Mouse (Mus musculus) heart, postnatal 0 days (tissue): ENCODE measurements around the gene Ehmt2. TPM values are rescaled to one million over a fixed set of nuclear protein-coding genes. Genes with fewer than 3 reads are reported as not detected.
"Not testable (repeated sequence)": the region's sequence is repeated elsewhere in the genome, so short reads cannot be mapped to it uniquely, and the experiment has no call there.

Experiments used
- ATAC-seq: fragments of 200-750 bp; cut with Nextera tagmentation; 2 replicates; pipeline ENCODE4 v1.8.0; 2017; ENCODE audit warnings: low read depth, moderate number of reproducible peaks, moderate library complexity; ENCODE audit not compliant: insufficient read depth
- DNase-seq: peaks from one replicate; pipeline ENCODE4 v3.0.0-alpha.2; 2016; ENCODE audit warnings: low spot score
- H3K27ac ChIP-seq: fragments of 300-500 bp; sonication (generic); 2 replicates; pipeline ENCODE4 v1.5.1; 2014; ENCODE audit warnings: low read depth, mild to moderate bottlenecking
- H3K27me3 ChIP-seq: fragments of 300-500 bp; sonication (generic); 2 replicates; pipeline ENCODE4 v1.6.1; 2014; ENCODE audit warnings: low read length, mixed read lengths; ENCODE audit not compliant: control insufficient read depth, insufficient read depth
- H3K36me3 ChIP-seq: fragments of 300-500 bp; sonication (generic); replicated peaks from 2 replicates; pipeline ENCODE4 v1.6.1; 2014; ENCODE audit warnings: low read length, mixed read lengths; ENCODE audit not compliant: control insufficient read depth, insufficient read depth
- H3K4me1 ChIP-seq: fragments of 300-500 bp; sonication (generic); 2 replicates; pipeline ENCODE4 v1.6.1; 2014; ENCODE audit warnings: antibody characterized with exemption; ENCODE audit not compliant: control insufficient read depth, insufficient read depth
- H3K4me2 ChIP-seq: fragments of 300-500 bp; sonication (generic); 2 replicates; pipeline ENCODE4 v1.6.1; 2014; ENCODE audit warnings: low read depth, mild to moderate bottlenecking, low read length, moderate library complexity
- H3K4me3 ChIP-seq: fragments of 300-500 bp; sonication (generic); 2 replicates; pipeline ENCODE4 v1.5.1; 2014; ENCODE audit warnings: low read depth, low read length
- H3K9ac ChIP-seq: fragments of 300-500 bp; sonication (generic); replicated peaks from 2 replicates; pipeline ENCODE4 v1.6.1; 2014; ENCODE audit warnings: low read depth, low read length, mixed read lengths
- H3K9me3 ChIP-seq: fragments of 300-500 bp; sonication (generic); replicated peaks from 2 replicates; pipeline ENCODE4 v1.6.1; 2016; ENCODE audit warnings: low read length; ENCODE audit not compliant: control insufficient read depth
- CTCF ChIP-seq: IDR thresholded peaks from 2 replicates; pipeline ENCODE4 v1.5.1; 2016; ENCODE audit warnings: antibody characterized with exemption, control low read depth, low read depth
- EP300 ChIP-seq: IDR thresholded peaks from 2 replicates; pipeline ENCODE4 v1.6.1; 2016; ENCODE audit warnings: antibody characterized with exemption, low read depth
- whole genome bisulfite sequencing: fragments of 180-500 bp; shearing (Covaris S2); extraction: QIAGEN DNeasy Blood & Tissue Kit; methylation state at CpG from one replicate; pipeline ENCODE4 v1.1.7; 2014; 5-methylcytosine and 5-hydroxymethylcytosine counted together
- polyA plus RNA-seq: library from polyadenylated mRNA; unstranded; fragments of >200 nt; fragmentation: Nextera tagmentation; extraction: Ambion mirVana; gene quantifications from 2 replicates; pipeline ENCODE4 v1.2.1, GENCODE M21; 2015
- total RNA-seq: library from RNA; depleted of rRNA; stranded (reverse); fragments of >200 nt; gene quantifications from 2 replicates; pipeline ENCODE4 v1.2.3, GENCODE M21; 2014; ENCODE audit warnings: low replicate concordance

Ehmt2 gene
- total and polyA plus RNA-seq, 2 experiments from 2014 or later = 17.6 to 80.3 TPM

DNA sequence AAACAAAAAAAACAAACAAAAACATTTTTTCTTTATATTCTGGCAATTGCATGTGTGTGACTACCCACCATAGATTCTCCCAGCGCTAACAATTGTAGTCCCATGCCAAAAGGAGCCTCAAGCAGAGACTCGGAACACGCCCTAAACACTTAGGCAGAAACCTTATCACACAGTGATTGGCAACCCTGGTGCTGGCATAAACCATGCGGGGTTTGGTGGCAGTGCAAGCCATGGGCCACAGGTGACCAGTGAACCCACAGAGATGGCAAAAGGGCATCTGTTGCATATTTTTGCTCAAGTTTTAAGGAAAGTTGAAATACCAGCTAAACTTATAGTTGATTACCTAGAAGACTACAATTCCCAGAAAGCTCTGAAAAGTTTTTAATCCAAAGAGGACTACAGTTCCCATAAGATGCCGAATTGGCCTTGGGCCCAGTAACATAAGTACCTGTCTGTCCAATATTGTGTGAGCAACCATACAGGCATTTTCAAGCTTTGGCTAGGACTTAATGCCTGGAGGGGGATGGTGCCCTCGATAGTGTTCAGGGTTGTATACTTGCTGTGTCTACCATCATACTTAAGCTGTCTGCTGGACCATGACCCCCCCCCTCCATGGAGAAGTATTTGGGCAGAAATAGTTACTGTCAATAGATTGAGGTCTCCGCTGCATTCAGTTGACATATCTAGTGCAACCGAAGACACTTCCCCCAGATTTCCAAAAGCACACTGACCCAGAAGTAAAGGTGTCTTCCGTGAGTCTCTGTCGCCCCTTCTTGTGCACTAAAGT is 703 bp upstream of the Ehmt2 start:
- H3K9me3 ChIP-seq = no peaks in the 10 kb centered on the region
- 10% methylated on average over 10 of the region's 10 CpGs for WGBS
- TF ChIP-seq CTCF = no peak
- TF ChIP-seq EP300 = no peak
- ATAC-seq (no peak), DNase-seq (peak; percentile 72)
- H3K4me2 ChIP-seq = peak overlapping the region; percentile 81
- peaks cover 12% of the 10 kb centered on the region for H3K36me3 ChIP-seq
- no peaks in the 10 kb centered on the region for H3K27me3 ChIP-seq
- peaks cover 21% of the 10 kb centered on the region for H3K4me1 ChIP-seq
- peak overlapping the region; percentile 93 for H3K9ac ChIP-seq
- peak overlapping the region; percentile 97 for H3K4me3 ChIP-seq
- H3K27ac ChIP-seq = peak overlapping the region; percentile 97

DNA sequence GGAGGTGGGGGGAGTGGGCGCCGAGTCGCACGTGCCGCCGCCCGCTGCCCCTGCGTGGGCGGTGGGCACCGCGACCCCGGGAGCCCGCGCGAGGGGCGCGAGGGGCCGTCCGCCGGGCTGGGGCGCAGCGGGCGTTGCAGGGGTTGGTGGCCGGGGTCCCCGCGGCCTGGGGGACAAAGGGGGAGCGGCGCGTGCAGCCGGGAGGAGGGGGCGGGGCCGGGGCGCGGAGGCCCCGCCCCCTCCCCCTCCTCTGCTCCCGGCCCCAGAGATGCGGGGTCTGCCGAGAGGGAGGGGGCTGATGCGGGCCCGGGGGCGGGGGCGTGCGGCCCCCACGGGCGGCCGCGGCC is 410 bp downstream of the Ehmt2 start:
- TF ChIP-seq CTCF (no peak), EP300 (no peak)
- Histone ChIP-seq H3K27me3 (no peaks in the 10 kb centered on the region), H3K9me3 (no peaks in the 10 kb centered on the region), H3K36me3 (peaks cover 23% of the 10 kb centered on the region), H3K4me1 (peaks cover 19% of the 10 kb centered on the region), H3K4me3 (peak overlapping the region; percentile 97), H3K9ac (peak overlapping the region; percentile 93), H3K27ac (peak overlapping the region; percentile 97), H3K4me2 (peak overlapping the region; percentile 81)
- 4% methylated on average over 4 of the region's 47 CpGs for WGBS
- ATAC-seq = no peak
- DNase-seq = no peak

DNA sequence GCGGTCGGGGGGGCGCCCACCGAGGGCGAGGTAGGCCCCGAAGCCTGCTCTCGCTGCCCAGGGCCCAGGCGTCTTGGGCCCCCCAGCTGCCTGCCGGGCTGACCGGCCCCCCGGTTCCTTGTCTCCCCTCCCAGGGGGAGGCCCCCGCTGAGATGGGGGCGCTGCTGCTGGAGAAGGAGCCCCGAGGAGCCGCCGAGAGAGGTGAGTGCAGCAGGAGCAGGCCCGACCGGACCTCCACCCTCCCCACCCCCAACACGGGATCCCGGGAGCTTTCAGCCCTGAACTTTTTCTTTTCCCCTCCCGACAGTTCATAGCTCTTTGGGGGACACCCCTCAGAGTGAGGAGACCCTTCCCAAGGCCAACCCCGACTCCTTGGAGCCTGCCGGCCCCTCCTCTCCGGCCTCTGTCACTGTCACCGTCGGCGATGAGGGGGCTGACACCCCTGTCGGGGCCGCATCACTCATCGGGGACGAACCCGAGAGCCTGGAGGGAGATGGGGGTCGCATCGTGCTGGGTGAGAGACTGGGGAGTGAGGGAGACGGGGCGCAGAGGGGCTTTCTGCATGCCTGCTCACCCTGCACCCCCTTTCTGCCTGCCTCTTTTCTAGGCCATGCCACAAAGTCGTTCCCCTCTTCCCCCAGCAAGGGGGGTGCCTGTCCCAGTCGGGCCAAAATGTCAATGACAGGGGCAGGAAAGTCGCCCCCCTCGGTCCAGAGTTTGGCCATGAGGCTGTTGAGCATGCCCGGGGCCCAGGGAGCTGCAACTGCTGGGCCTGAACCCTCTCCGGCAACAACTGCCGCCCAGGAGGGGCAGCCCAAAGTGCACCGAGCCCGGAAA is 1.0 kb downstream of the Ehmt2 start:
- no peak for TF ChIP-seq CTCF
- TF ChIP-seq EP300 = no peak
- Histone ChIP-seq H3K36me3 (peaks cover 29% of the 10 kb centered on the region), H3K27me3 (no peaks in the 10 kb centered on the region), H3K4me2 (peak overlapping the region; percentile 81), H3K27ac (peak overlapping the region; percentile 97), H3K4me3 (peak overlapping the region; percentile 97), H3K9me3 (no peaks in the 10 kb centered on the region), H3K4me1 (peaks cover 16% of the 10 kb centered on the region), H3K9ac (peak overlapping the region; percentile 93)
- DNase-seq (no peak), ATAC-seq (no peak)
- WGBS = under 1% methylated on average over 38 of the region's 45 CpGs

DNA sequence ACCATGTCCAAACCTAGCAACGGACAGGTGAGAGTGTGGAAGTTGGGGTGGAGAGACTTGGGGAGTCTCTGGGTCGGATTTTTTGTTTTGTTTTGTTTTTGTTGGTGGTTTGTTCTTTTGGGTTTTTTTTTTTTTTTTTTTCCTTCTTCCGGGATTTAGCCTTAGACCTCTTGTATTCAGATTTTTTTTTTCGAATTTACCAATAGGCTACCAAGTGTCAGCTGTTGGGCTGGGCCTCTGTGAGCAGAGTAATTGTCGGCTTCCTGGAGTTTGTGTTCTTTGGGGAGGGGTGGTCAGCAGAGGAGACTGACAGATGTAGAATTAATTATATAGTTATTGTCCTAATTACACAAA is 1.6 kb downstream of the Ehmt2 start:
- peak; percentile 52 for DNase-seq
- TF ChIP-seq CTCF = no peak
- no peak for TF ChIP-seq EP300
- ATAC-seq = no peak
- peak overlapping the region; percentile 81 for H3K4me2 ChIP-seq
- H3K36me3 ChIP-seq = peaks cover 35% of the 10 kb centered on the region
- peak overlapping the region; percentile 97 for H3K4me3 ChIP-seq
- H3K27ac ChIP-seq = peak overlapping the region; percentile 97
- H3K9me3 ChIP-seq = no peaks in the 10 kb centered on the region
- peak overlapping the region; percentile 93 for H3K9ac ChIP-seq
- peaks cover 15% of the 10 kb centered on the region for H3K4me1 ChIP-seq
- whole genome bisulfite sequencing = 8% methylated on average over 5 of the region's 5 CpGs
- H3K27me3 ChIP-seq = no peaks in the 10 kb centered on the region

DNA sequence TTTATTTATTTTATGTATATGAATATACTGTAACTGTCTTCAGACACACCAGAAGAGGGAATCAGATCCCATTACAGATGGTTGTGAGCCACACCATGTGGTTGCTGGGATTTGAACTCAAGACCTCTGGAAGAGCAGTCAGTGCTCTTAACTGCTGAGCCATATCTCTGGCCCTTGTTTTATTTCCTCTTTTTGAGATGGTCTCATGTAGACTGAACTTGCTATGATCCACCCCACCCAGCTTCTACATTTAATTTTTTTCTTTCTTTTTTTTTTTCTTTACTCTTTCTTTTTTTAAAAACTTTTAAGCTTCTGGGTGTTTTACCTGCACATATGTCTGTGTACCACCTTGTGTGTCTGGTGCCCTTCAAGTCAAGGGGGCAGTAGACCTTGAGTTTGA is 2.6 kb downstream of the Ehmt2 start:
- H3K4me2 ChIP-seq, DNase-seq, H3K9ac ChIP-seq, H3K4me3 ChIP-seq, H3K27ac ChIP-seq, H3K27me3 ChIP-seq, H3K9me3 ChIP-seq, ATAC-seq: not testable (repeated sequence)
- H3K36me3 ChIP-seq = peaks cover 45% of the 10 kb centered on the region
- peaks cover 12% of the 10 kb centered on the region for H3K4me1 ChIP-seq

DNA sequence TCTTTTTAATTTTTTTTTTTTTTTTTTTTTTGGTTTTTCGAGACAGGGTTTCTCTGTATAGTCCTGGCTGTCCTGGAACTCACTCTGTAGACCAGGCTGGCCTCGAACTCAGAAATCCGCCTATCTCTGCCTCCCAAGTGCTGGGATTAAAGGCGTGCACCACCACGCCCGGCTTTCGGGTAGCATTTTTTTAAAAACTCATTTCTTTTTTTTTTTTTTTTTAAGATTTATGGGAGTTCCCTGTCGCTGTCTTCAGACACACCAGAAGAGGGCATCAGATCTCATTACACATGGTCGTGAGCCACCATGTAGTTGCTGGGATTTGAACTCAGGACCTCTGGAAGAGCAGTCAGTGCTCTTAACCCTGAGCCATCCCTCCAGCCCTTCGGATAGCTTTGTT is 3.7 kb downstream of the Ehmt2 start:
- not testable (repeated sequence) for H3K4me3 ChIP-seq, H3K9ac ChIP-seq, H3K27me3 ChIP-seq, H3K9me3 ChIP-seq, H3K27ac ChIP-seq, DNase-seq, ATAC-seq, H3K4me2 ChIP-seq
- 88% methylated on average over 8 of the region's 10 CpGs for WGBS
- peaks cover 56% of the 10 kb centered on the region for H3K36me3 ChIP-seq
- H3K4me1 ChIP-seq = peaks cover 12% of the 10 kb centered on the region
